Mouse (Mus musculus): ENCODE measurements at regions not wholly inside any gene's neighbourhood (a gene's known extent, or its start where the extent isn't known, plus 50 kb on each side); places are given as distances from the start of the nearest gene placed in this dataset.

DNA sequence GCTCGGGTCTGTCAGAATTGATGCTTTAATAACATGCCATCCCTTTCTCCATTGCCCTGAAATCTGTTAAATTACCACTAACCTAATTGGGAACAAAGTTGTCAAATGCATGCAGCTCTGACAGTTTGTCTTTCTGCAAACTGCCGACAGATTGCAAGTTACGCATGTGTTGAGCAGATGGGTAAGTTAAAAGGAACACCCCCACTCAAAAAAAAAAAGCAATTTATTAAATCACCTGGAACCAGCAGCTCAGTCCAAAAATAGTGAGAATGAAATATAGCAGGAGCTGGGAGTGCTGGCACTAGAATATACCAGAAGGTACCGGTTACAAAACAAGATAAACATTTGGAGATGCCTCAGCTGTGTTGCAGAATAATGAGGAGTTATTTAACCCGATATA lies 184.2 kb upstream of the Gm12695 start:
- intact Hi-C loops (cut with DNase I) = no loop called here
- peak in 1 of 2 experiments; percentile 21 for DNase-seq (ENCODE audit: low spot score in 2 of 2)

DNA sequence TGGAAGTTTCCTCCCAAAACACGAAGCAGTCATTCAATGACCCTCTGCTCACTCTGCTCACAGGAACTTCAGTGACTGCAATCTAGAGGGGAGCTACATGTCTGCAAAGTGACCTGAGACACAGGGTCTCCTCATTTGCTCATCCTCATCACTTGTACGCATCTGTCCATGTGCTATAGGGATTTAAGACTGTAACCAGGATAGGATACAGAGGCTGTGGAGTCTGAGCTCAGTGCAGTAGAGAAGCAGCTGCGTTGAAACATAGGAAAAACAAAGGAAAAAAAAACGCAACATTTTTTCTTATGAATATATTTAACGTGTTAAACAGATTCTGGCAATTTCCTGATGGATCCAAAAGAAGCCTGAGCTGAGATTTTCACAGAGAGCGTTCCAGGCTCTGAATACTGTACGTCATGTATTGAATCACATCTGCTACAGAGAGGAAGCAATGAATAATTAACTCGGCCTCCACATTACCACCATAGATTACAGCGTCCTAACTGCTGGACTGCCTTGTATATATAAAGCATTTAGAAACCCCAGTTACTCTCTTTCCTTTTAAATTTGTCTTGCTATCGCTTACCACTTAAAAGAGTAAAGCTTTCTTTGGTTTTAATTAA lies 183.7 kb upstream of the Gm12695 start:
- intact Hi-C loops (cut with DNase I) = no loop called here
- peak in 1 of 2 experiments; percentile 24 for DNase-seq (ENCODE audit: low spot score in 2 of 2)
